8 mouse cellular contexts compared by ENCODE assay signal in the genomic region with DNA sequence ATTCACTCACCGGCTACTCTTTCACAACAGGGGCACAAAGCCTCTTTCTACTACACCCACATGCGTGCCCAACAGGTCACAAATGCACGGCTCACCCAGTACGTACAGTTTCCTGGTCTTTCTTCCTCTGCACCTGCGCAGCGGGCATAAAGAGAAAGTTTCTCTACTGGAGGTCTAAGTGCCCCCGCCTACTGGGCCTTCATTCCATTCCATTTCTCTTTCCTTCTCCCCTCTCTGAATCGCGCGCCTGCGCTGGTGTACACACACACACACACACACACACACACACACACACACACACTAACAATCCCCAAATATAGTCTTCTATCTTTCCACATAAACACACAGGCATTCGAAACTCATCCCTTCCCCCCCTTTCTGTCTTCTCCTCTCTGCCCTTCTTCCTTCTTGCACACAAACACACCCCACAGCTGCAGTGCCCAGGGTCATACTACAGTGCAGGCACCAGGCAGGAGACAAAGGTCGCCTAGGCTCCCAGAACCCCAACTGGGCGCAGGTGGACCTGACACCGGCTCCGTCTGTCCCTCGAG. TPM values are rescaled to one million over a fixed set of nuclear protein-coding genes. Genes with fewer than 3 reads are reported as not detected.
DNase-seq lines count a peak whose midpoint lies in the region; ATAC-seq lines count a peak whose summit lies in the region.

No protein-coding gene starts in this region.

- WGBS in embryonic facial prominence, embryonic 14.5 days: 12% methylated on average over 17 of the region's 17 CpGs
- 4% methylated on average over 17 of the region's 17 CpGs for WGBS in intestine, embryonic 16.5 days

- peak overlapping the region; percentile 31 for H3K27ac ChIP-seq in embryonic facial prominence, embryonic 14.5 days (replicated peaks; ENCODE audit: low read depth, low read length)
- peak overlapping the region; percentile 94 for H3K27ac ChIP-seq in intestine, embryonic 16.5 days (ENCODE audit: low read length)

- H3K27me3 ChIP-seq in embryonic facial prominence, embryonic 14.5 days (replicated peaks; ENCODE audit: control insufficient read depth, insufficient read depth, low read length): no peaks in the 10 kb centered on the region
- H3K27me3 ChIP-seq in intestine, embryonic 16.5 days (replicated peaks; ENCODE audit: control insufficient read depth, insufficient read depth, low read length): no peaks in the 10 kb centered on the region

- peaks cover 36% of the 10 kb centered on the region for H3K4me1 ChIP-seq in embryonic facial prominence, embryonic 14.5 days (ENCODE audit: control insufficient read depth, insufficient read depth, low read length)
- peaks cover 43% of the 10 kb centered on the region for H3K4me1 ChIP-seq in intestine, embryonic 16.5 days (ENCODE audit: control insufficient read depth, insufficient read depth, low read length)

- no peaks in the 10 kb centered on the region for H3K36me3 ChIP-seq in embryonic facial prominence, embryonic 14.5 days (ENCODE audit: control insufficient read depth, insufficient read depth, low read length)
- H3K36me3 ChIP-seq in intestine, embryonic 16.5 days (ENCODE audit: control insufficient read depth, insufficient read depth, low read length): no peaks in the 10 kb centered on the region

- H3K9me3 ChIP-seq in embryonic facial prominence, embryonic 14.5 days (ENCODE audit: control insufficient read depth, low read length): 0 out of 2 replicates have a peak, but pooled peaks cover 4% of the 10 kb centered on the region
- H3K9me3 ChIP-seq in intestine, embryonic 16.5 days (ENCODE audit: control insufficient read depth, low read length): no peaks in the 10 kb centered on the region

- peak overlapping the region; percentile 81 for H3K9ac ChIP-seq in embryonic facial prominence, embryonic 14.5 days (ENCODE audit: low read depth, low read length)
- peak overlapping the region; percentile 98 for H3K9ac ChIP-seq in intestine, embryonic 16.5 days (ENCODE audit: low read depth, low read length)

- H3K4me2 ChIP-seq in embryonic facial prominence, embryonic 14.5 days (ENCODE audit: low read depth, low read length): peak overlapping the region; percentile 82
- H3K4me2 ChIP-seq in intestine, embryonic 16.5 days (ENCODE audit: low read depth, low read length): peak overlapping the region; percentile 66

- ATAC-seq in embryonic facial prominence, embryonic 14.5 days (ENCODE audit: low read depth): peak; percentile 71
- ATAC-seq in intestine, embryonic 16.5 days: peak; percentile 90

- H3K4me3 ChIP-seq in embryonic facial prominence, embryonic 14.5 days (ENCODE audit: low read depth, low read length): peak overlapping the region; percentile 82
- H3K4me3 ChIP-seq in intestine, embryonic 16.5 days (ENCODE audit: low read length): peak overlapping the region; percentile 92

- peak; percentile 57 for DNase-seq in urinary bladder, postnatal 14 days (ENCODE audit: low spot score)
- no peak for DNase-seq in urinary bladder, adult 18-20 months (ENCODE audit: low spot score in 2 of 2)
- peak; percentile 64 for DNase-seq in embryonic facial prominence, embryonic 14.5 days (ENCODE audit: low spot score)
- peak; percentile 63 for DNase-seq in lung, postnatal 10 days
- peak; percentile 28 to 52 for DNase-seq in spleen, adult 18-20 months
- no peak for DNase-seq in layer of hippocampus, postnatal 14 days (ENCODE audit: low spot score in 2 of 2)
- no peak for DNase-seq in adrenal gland, adult (ENCODE audit: inconsistent age in 2 of 2, low spot score in 1 of 2)

RNA-seq across cellular contexts. Expression of a gene that starts 0.5 kb away (rescaled TPM):
- 57.8 and 62.1 TPM in 2 replicates for polyA plus RNA-seq in embryonic facial prominence, embryonic 14.5 days (2014; fragmentation: Nextera tagmentation; extraction: Ambion mirVana)
- polyA plus RNA-seq in intestine, embryonic 16.5 days (2015; fragmentation: Nextera tagmentation; extraction: Ambion mirVana): 56.0 and 63.0 TPM in 2 replicates
- total RNA-seq in layer of hippocampus, postnatal 14 days (2021): 10 to 100 TPM; 49.3 to 57.2 TPM

Comparison
In these comparisons a context has a peak if more than half of its experiments do, and no peak if none do; other contexts are left out.
1. DNase-seq: peak in urinary bladder, postnatal 14 days (single experiment), embryonic facial prominence, embryonic 14.5 days (single experiment), lung, postnatal 10 days (single experiment) and spleen, adult 18-20 months (2 of 2); none in urinary bladder, adult 18-20 months (0 of 2), layer of hippocampus, postnatal 14 days (0 of 2) and adrenal gland, adult (0 of 2).